Mouse (Mus musculus): Measurements from ENCODE around the gene Tln1. TPM values are rescaled to one million over a fixed set of nuclear protein-coding genes. Genes with fewer than 3 reads are reported as not detected.
A peak's percentile ranks its signal among the peaks of the same experiment; 100 is the strongest.
"Not testable (repeated sequence)": the region's sequence is repeated elsewhere in the genome, so short reads cannot be mapped to it uniquely, and the experiment has no call there.

The Tln1 gene
- polyA plus RNA-seq (2014; fragmentation: Nextera tagmentation; extraction: Ambion mirVana) = 84.9 and 93.8 TPM in 2 replicates

DNA sequence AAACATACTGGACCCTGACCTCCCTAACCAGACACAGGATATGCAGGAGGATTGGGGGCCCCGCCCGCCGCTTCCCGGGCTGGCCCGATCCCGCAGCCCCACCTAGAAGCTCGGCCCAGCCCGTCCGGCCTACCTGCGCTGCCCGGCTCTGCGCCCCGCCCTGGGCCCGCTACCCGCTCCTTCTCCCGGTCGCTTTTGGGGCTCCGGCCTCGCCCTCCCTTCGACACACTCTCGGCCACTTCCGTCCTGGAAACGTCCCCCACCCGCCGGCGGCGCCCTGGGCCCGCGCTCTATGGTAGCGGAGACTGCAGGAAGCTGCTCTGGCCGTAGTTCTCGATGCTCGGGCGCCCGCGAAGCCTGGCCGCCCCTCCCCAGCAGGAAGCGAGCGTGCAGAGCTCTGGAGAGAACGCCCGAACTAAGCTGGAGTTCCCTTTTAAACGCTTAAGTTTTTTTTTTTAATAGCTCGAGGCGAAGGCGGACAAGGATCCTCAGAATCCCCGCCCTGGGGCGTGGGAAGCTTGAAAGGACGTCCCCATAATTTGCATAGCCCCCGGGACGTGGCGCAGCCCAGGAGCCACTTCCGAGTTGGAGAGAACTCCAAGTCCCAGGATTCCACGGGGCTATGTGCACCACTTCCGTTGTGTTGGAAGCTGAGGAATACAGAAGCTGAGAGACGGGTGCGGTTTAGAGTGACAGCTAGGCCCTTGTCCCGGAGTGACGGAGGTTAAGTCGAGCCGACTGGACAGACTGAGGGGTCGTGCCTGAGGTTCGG, at the start of gene Tln1, which contains the start of gene Creb3:
Gene Tln1 (minus strand): TSS at position 695 of the 772 bp plus-strand sequence.
Gene Creb3 (plus strand): TSS at position 336 of the 772 bp plus-strand sequence.
- Histone ChIP-seq H3K4me1 (ENCODE audit: insufficient read depth) (peaks cover 35% of the 10 kb centered on the region), H3K36me3 (ENCODE audit: insufficient read depth) (peaks cover 27% of the 10 kb centered on the region), H3K9ac (peak within 1 kb of the TSS; percentile 96), H3K4me2 (peak within 1 kb of the TSS; percentile 92), H3K27me3 (ENCODE audit: insufficient read depth, low read length) (no peaks in the 10 kb centered on the region), H3K9me3 (ENCODE audit: low read depth, low read length) (no peaks in the 10 kb centered on the region), H3K4me3 (ENCODE audit: low read depth, low read length) (peak within 1 kb of the TSS; percentile 85), H3K27ac (ENCODE audit: low read depth) (peak within 1 kb of the TSS; percentile 100)
- DNase-seq (peak; percentile 98), ATAC-seq (ENCODE audit: insufficient read depth) (peak; percentile 90)
- WGBS = under 1% methylated on average over 62 of the region's 62 CpGs
- TF ChIP-seq CTCF (IDR thresholded peaks at IDR 0.05; ENCODE audit: low read depth) = 0 out of 2 replicates have a peak, but pooled peaks have one; percentile 2

DNA sequence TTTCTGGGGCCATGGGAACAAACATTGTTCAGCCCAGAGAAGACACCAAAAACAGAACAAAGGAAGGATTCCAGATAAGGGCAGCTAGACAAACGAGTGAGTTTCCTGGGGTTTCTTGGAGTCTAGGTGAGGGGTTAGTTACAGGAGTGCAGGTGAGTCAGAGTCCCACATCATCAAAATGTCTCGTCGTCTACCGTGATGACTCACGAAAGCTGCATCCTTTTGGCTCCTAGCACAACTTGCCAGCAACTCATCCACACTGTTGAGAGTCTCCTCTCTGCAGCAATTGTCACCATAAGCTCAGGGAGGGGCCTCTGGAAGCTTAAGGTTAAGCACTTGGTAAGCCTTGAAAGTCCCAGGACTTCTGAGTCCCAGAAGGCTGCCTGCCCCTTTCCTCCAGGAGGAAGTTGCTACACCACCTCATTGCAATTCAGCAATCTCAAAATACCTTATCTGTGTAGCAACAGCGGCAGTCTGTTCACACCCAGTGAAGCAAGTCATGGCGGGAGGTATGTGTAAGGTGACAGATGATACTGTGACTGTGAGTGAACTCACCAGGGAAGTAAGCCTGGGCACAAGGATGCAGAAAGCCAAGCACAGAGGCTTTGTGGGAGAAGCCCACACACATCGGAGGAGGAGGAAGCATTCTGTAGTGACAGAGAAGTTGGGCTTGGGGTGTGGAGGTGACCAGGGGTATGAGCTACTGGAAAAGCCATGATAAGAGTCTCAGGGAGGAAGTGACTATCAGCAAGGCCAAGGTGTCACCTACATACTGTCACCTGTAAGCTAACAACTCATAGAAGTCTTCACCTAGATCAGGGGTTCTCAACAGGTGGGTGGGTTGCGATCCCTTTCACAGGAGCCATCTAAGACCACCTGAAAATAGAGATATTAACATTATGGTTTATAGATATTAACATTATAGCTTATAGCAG, 42.5 kb upstream of the Tln1 start:
- no peak overlapping the region for H3K27ac ChIP-seq (ENCODE audit: low read depth)
- H3K36me3 ChIP-seq (ENCODE audit: insufficient read depth) = no peaks in the 10 kb centered on the region
- ATAC-seq (ENCODE audit: insufficient read depth) (peak; percentile 35; the same call in 1 of the 2 replicates), DNase-seq (no peak)
- H3K27me3 ChIP-seq (ENCODE audit: insufficient read depth, low read length) = no peaks in the 10 kb centered on the region
- no peak for TF ChIP-seq CTCF (IDR thresholded peaks at IDR 0.05; ENCODE audit: low read depth)
- H3K9ac ChIP-seq = no peak overlapping the region
- H3K4me2 ChIP-seq = no peak overlapping the region
- H3K4me3 ChIP-seq (ENCODE audit: low read depth, low read length) = no peak overlapping the region
- 51% methylated on average over 9 of the region's 9 CpGs for WGBS
- H3K4me1 ChIP-seq (ENCODE audit: insufficient read depth) = no peaks in the 10 kb centered on the region
- no peaks in the 10 kb centered on the region for H3K9me3 ChIP-seq (ENCODE audit: low read depth, low read length)

DNA sequence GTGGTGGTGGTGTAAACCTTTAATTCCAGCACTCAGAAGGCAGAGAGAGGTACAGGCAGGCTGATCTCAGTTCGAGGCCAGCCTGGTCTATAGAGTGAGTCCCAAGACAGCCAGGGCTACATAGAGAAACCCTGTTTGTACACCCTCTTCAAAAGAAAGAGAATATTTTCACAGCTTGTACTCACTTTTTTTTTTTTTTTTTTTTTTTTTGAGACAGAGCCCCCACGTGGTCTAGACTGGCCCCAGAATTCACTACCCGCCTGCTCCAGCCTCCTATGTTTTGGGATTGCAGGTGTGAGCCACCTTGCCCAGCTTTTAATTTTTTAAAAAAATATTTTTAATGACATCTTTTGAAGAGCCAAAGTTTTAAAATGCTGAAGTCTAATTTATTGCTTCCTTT, 41.6 kb upstream of the Tln1 start:
- no peak for DNase-seq
- no peak for TF ChIP-seq CTCF (IDR thresholded peaks at IDR 0.05; ENCODE audit: low read depth)

DNA sequence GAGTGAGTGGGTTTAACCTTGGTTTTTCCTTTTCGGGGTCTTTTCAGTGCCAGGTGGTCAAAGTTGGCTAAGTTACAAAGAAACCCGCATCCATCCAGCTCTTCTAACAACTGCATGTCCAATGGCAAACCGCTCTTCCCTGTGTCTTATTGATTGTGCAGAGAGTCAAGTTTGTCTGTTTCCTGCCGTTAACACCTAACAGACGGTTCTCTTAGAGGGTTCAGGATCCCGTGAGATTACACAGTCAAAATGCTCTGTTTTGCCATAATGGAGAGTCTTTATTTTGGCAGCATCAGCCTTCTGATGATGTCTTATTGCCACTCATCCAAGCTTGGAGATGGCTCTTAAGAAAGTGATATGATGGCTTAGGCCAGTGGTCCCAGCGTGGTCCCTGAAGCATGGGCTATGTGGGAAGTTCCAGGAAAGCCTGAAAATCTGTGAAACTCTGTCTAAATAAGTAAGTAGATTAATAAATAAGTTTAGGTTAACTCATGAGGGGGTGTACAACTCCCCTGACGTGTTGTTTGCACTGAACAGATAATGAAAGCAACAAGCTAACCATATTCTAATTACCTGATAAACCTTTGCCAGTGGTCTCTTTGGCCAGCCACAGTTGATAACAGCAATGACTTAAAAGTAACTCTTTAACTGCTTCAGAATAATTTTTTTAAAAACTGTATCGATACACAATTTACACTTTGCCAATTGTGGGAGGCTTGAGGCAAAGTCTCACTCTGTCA, 37.9 kb upstream of the Tln1 start:
- H3K27ac ChIP-seq (ENCODE audit: low read depth) = no peak overlapping the region
- DNase-seq = no peak
- H3K4me2 ChIP-seq = no peak overlapping the region
- H3K9ac ChIP-seq = no peak overlapping the region
- H3K36me3 ChIP-seq (ENCODE audit: insufficient read depth) = no peaks in the 10 kb centered on the region
- no peak overlapping the region for H3K4me3 ChIP-seq (ENCODE audit: low read depth, low read length)
- no peak for TF ChIP-seq CTCF (IDR thresholded peaks at IDR 0.05; ENCODE audit: low read depth)
- no peaks in the 10 kb centered on the region for H3K27me3 ChIP-seq (ENCODE audit: insufficient read depth, low read length)
- no peaks in the 10 kb centered on the region for H3K9me3 ChIP-seq (ENCODE audit: low read depth, low read length)
- 67% methylated on average over 9 of the region's 9 CpGs for WGBS
- ATAC-seq (ENCODE audit: insufficient read depth) = no peak
- no peaks in the 10 kb centered on the region for H3K4me1 ChIP-seq (ENCODE audit: insufficient read depth)

More for the DNA sequence above, 41.6 kb upstream of the Tln1 start:
- no peak overlapping the region for H3K27ac ChIP-seq (ENCODE audit: low read depth)
- 49% methylated on average over 3 of the region's 3 CpGs for WGBS
- no peak for ATAC-seq (ENCODE audit: insufficient read depth)
- H3K4me2 ChIP-seq = no peak overlapping the region
- no peak overlapping the region for H3K9ac ChIP-seq
- no peaks in the 10 kb centered on the region for H3K36me3 ChIP-seq (ENCODE audit: insufficient read depth)
- H3K4me3 ChIP-seq (ENCODE audit: low read depth, low read length) = no peak overlapping the region
- no peaks in the 10 kb centered on the region for H3K9me3 ChIP-seq (ENCODE audit: low read depth, low read length)
- H3K4me1 ChIP-seq (ENCODE audit: insufficient read depth) = no peaks in the 10 kb centered on the region
- no peaks in the 10 kb centered on the region for H3K27me3 ChIP-seq (ENCODE audit: insufficient read depth, low read length)

DNA sequence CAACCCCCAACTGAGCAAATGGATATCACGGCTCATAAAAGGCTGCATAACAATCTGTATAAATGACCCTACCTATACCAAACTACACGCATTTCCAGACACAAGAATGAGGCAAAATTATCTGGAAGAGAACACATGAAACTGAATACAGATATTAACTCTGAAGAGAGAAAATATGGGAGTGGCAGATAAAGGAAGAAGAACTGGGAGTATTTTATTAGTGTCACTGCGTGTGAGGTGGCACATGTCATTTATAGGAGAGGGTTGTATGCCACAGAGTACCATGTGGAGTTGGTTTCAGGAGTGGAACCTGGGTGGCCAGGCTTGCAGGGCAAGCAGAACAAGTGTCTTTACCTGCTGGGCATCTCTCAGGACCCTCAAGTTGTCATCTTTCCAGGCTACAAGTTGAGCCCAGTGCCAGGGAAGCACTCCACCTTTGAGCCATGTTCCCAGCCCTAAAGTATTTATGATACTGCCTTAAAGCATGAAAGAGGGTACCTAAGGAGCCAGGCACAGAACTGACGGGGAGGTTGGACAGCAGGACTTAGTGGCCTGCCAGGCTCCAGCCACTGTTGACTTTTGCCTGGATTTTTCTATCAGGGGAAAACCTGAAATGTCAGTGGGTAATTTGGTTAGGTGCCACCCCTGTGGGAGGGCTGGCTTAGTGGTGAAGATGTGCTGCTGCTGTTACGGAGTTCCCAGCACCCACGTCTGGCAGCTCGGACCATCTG, 36.3 kb upstream of the Tln1 start:
- Histone ChIP-seq H3K4me2 (no peak overlapping the region), H3K9me3 (ENCODE audit: low read depth, low read length) (no peaks in the 10 kb centered on the region), H3K4me3 (ENCODE audit: low read depth, low read length) (no peak overlapping the region), H3K9ac (no peak overlapping the region), H3K36me3 (ENCODE audit: insufficient read depth) (no peaks in the 10 kb centered on the region), H3K27ac (ENCODE audit: low read depth) (no peak overlapping the region), H3K27me3 (ENCODE audit: insufficient read depth, low read length) (no peaks in the 10 kb centered on the region), H3K4me1 (ENCODE audit: insufficient read depth) (no peaks in the 10 kb centered on the region)
- WGBS = 72% methylated on average over 7 of the region's 7 CpGs
- TF ChIP-seq CTCF (IDR thresholded peaks at IDR 0.05; ENCODE audit: low read depth) = no peak
- ATAC-seq (ENCODE audit: insufficient read depth) (no peak), DNase-seq (no peak)

DNA sequence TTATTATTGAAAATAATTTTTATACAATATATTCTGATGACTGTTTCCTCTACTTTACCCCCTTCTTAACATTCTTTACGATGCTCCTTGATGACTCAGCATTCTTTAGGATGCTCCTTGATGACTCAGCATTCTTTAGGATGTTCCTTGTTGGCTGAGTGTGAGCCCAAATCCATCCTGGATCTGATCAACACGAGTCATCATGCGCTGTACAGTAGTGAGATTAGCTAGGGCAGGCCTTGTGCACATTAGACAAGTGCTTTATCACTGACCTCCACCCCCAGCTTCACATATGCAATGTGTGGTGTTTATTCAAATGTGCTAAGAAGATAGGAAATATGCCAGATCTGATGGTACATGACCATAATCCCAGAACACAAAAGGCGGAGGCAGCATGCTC, 35.7 kb upstream of the Tln1 start:
- H3K27ac ChIP-seq (ENCODE audit: low read depth) = no peak overlapping the region
- DNase-seq = no peak
- no peak overlapping the region for H3K9ac ChIP-seq
- no peaks in the 10 kb centered on the region for H3K36me3 ChIP-seq (ENCODE audit: insufficient read depth)
- H3K4me3 ChIP-seq (ENCODE audit: low read depth, low read length) = no peak overlapping the region
- H3K4me1 ChIP-seq (ENCODE audit: insufficient read depth) = no peaks in the 10 kb centered on the region
- WGBS = 77% methylated on average over 4 of the region's 4 CpGs
- H3K9me3 ChIP-seq (ENCODE audit: low read depth, low read length) = no peaks in the 10 kb centered on the region
- no peak overlapping the region for H3K4me2 ChIP-seq
- TF ChIP-seq CTCF (IDR thresholded peaks at IDR 0.05; ENCODE audit: low read depth) = no peak
- no peaks in the 10 kb centered on the region for H3K27me3 ChIP-seq (ENCODE audit: insufficient read depth, low read length)
- ATAC-seq (ENCODE audit: insufficient read depth) = no peak

DNA sequence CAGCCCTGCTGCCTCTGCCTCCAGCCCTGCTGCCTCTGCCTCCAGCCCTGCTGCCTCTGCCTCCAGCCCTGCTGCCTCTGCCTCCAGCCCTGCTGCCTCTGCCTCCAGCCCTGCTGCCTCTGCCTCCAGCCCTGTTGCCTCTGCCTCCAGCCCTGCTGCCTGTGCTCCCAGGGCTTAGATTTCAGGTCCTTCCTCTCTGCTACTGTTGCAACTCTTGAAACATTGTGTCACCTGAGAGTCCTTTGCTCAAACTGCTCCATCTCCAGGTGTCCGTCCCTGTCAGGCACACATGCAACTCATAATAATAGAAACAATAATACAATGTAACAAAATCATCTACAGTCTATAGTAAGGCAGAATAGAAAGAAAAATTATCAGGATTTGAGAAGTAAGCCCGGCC, 34.1 kb upstream of the Tln1 start:
- not testable (repeated sequence) for H3K9me3 ChIP-seq (ENCODE audit: low read depth, low read length)

More for the DNA sequence above, 34.1 kb upstream of the Tln1 start:
- H3K27me3 ChIP-seq (ENCODE audit: insufficient read depth, low read length); H3K36me3 ChIP-seq (ENCODE audit: insufficient read depth); H3K4me3 ChIP-seq (ENCODE audit: low read depth, low read length); H3K4me2 ChIP-seq; H3K9ac ChIP-seq; H3K4me1 ChIP-seq (ENCODE audit: insufficient read depth); DNase-seq; ATAC-seq (ENCODE audit: insufficient read depth); H3K27ac ChIP-seq (ENCODE audit: low read depth): not testable (repeated sequence)
- WGBS = 75% methylated on average over 2 of the region's 2 CpGs
